Mouse (Mus musculus) olfactory bulb, adult 2 months (tissue): ENCODE measurements around the gene Iqcj.

Experiments
- CTCF ChIP-seq: fragments of 200-500 bp; IDR thresholded peaks from 2 replicates; pipeline ENCODE4 v1.5.1; 2012; ENCODE audit warnings: low read depth, mild to moderate bottlenecking, low read length, moderate library complexity; ENCODE audit not compliant: insufficient read depth
- POLR2A ChIP-seq: fragments of 200-500 bp; IDR thresholded peaks from 2 replicates; pipeline ENCODE4 v1.6.1; 2012; ENCODE audit warnings: mild to moderate bottlenecking, low read depth, low read length, moderate library complexity; ENCODE audit not compliant: insufficient read depth

- TF ChIP-seq POLR2A: no peak
- no peak for TF ChIP-seq CTCF
Measured at GRCm38 (mm10) chr3:68059162-68059800, 167.3 kb downstream of the Iqcj start.
